Mouse (Mus musculus) brain, adult 2 months (tissue): ENCODE results near the gene Catsperz.

ENCODE experiments used
- DNase-seq: peaks from one replicate; pipeline ENCODE4 v3.0.0; 2011; ENCODE audit warnings: low read depth, low spot score

Gene Catsperz

GRCm38 (mm10) chr19:6924461-6925306, 496 bp downstream of the Catsperz start:
- DNase-seq = peak; percentile 91

GRCm38 (mm10) chr19:6922901-6923735, 2.1 kb downstream of the Catsperz start:
- DNase-seq = peak; percentile 72

GRCm38 (mm10) chr19:6921647-6922567, 3.3 kb downstream of the Catsperz start, which contains the start of gene Esrra:
Gene Esrra, minus strand, starts transcription at chr19:6921813.
- peak; percentile 100 for DNase-seq

GRCm38 (mm10) chr19:6920741-6921636, 4.2 kb downstream of the Catsperz start:
- peak; percentile 54 for DNase-seq

GRCm38 (mm10) chr19:6919876-6920740, 5.1 kb downstream of the Catsperz start:
- peak; percentile 55 for DNase-seq

- DNase-seq = no peak
These were observed 5.7 kb downstream of the Catsperz start for GRCm38 (mm10) chr19:6919431-6919830.

- DNase-seq = no peak
These were observed 6.9 kb downstream of the Catsperz start for GRCm38 (mm10) chr19:6918321-6918720.

GRCm38 (mm10) chr19:6916496-6916895, 8.7 kb downstream of the Catsperz start:
- DNase-seq = no peak

GRCm38 (mm10) chr19:6915276-6915675, 9.9 kb downstream of the Catsperz start:
- DNase-seq = no peak

- DNase-seq = no peak
These were observed 10.6 kb downstream of the Catsperz start for GRCm38 (mm10) chr19:6914540-6914939.

- no peak for DNase-seq
These were observed 11.2 kb downstream of the Catsperz start for GRCm38 (mm10) chr19:6913991-6914390.

- no peak for DNase-seq
These were observed 12.1 kb downstream of the Catsperz start for GRCm38 (mm10) chr19:6913036-6913435.

- DNase-seq = no peak
These were observed 12.8 kb downstream of the Catsperz start for GRCm38 (mm10) chr19:6912205-6912970.

- no peak for DNase-seq
These were observed 13.8 kb downstream of the Catsperz start for GRCm38 (mm10) chr19:6911101-6912074.

- peak; percentile 51 for DNase-seq
These were observed 14.9 kb downstream of the Catsperz start for GRCm38 (mm10) chr19:6910306-6910705.

GRCm38 (mm10) chr19:6909507-6910289, 15.5 kb downstream of the Catsperz start, which contains the start of the genes Trmt112 and Prdx5:
Gene Trmt112, plus strand, starts transcription at chr19:6909698.
Gene Prdx5, minus strand, starts transcription at chr19:6910106.
- peak; percentile 99 for DNase-seq
